Mouse (Mus musculus) ES-E14 (cell line): ENCODE results near the gene Dhx9. TPM values are rescaled to one million over a fixed set of nuclear protein-coding genes. Genes with fewer than 3 reads are reported as not detected.

ENCODE experiments used
- DNase-seq: peaks from one replicate; pipeline ENCODE4 v3.0.0-alpha.2; 2013; ENCODE audit warnings: low read depth, low spot score
- H3K27ac ChIP-seq: 2 replicates; pipeline ENCODE4 v1.5.1; 2012; ENCODE audit warnings: low read depth, mild to moderate bottlenecking, low read length, moderate library complexity, mixed read lengths; ENCODE audit not compliant: poor library complexity, insufficient read depth, severe bottlenecking
- H3K36me3 ChIP-seq: 2 replicates; pipeline ENCODE4 v1.6.1; 2012; ENCODE audit warnings: mild to moderate bottlenecking, low read length, moderate library complexity, mixed read lengths; ENCODE audit not compliant: control insufficient read depth, poor library complexity, insufficient read depth, severe bottlenecking
- H3K4me1 ChIP-seq, 2 experiments: fragments of 150-350 bp in 1 of 2; sonication (generic) in 1 of 2; 2 replicates each; pipeline ENCODE4 v1.6.1; 2012; ENCODE audit warnings: low read length in 2 of 2, mild to moderate bottlenecking in 1 of 2, mixed read lengths in 1 of 2; ENCODE audit not compliant: control insufficient read depth in 2 of 2, insufficient read depth in 2 of 2, poor library complexity in 1 of 2
- H3K4me3 ChIP-seq, 2 experiments: fragments of 150-350 bp in 1 of 2; sonication (generic) in 1 of 2; 2 replicates each; pipeline ENCODE4 v1.5.1; 2012; ENCODE audit warnings: low read length in 2 of 2, low read depth in 1 of 2, mild to moderate bottlenecking in 1 of 2, mixed read lengths in 1 of 2; ENCODE audit not compliant: insufficient read depth in 1 of 2, poor library complexity in 1 of 2, severe bottlenecking in 1 of 2
- H3K9ac ChIP-seq: 2 replicates; pipeline ENCODE4 v1.6.1; 2012; ENCODE audit warnings: low read depth, mild to moderate bottlenecking, low read length, mixed read lengths; ENCODE audit not compliant: poor library complexity, insufficient read depth, severe bottlenecking
- H3K9me3 ChIP-seq: fragments of 150-350 bp; sonication (generic); 2 replicates; pipeline ENCODE4 v1.6.1; 2012; ENCODE audit warnings: low read depth, mild to moderate bottlenecking, low read length; ENCODE audit not compliant: control insufficient read depth, insufficient read depth
- CHD2 ChIP-seq: IDR thresholded peaks from 2 replicates; pipeline ENCODE4 v1.6.1; 2014; ENCODE audit warnings: mild to moderate bottlenecking, low read depth, low read length, inconsistent platforms
- HCFC1 ChIP-seq: IDR thresholded peaks from 2 replicates; pipeline ENCODE4 v1.6.1; 2012; ENCODE audit warnings: low read length, inconsistent platforms, borderline replicate concordance; ENCODE audit not compliant: insufficient read depth
- MAFK ChIP-seq: IDR thresholded peaks from 2 replicates; pipeline ENCODE4 v1.6.1; 2014; ENCODE audit warnings: mild to moderate bottlenecking, low read depth, low read length, inconsistent platforms; ENCODE audit not compliant: insufficient read depth
- ZC3H11A ChIP-seq: IDR thresholded peaks from 2 replicates; pipeline ENCODE4 v1.6.1; 2012; ENCODE audit warnings: low read depth, mild to moderate bottlenecking, inconsistent platforms, low read length, borderline replicate concordance
- ZNF384 ChIP-seq: IDR thresholded peaks from 2 replicates; pipeline ENCODE4 v1.6.1; 2012; ENCODE audit warnings: low read depth, low read length, inconsistent platforms
- in situ Hi-C, 2 experiments: fragments of 600-800 bp; cut with MboI; formaldehyde crosslinking; loops; one replicate each; pipeline ENCODE4 v1.15.1; 2025; ENCODE audit warnings: low sequenced_read_pairs in 2 of 2, inconsistent platforms in 1 of 2; ENCODE audit not compliant: unreplicated experiment in 2 of 2
- total RNA-seq: library from RNA; depleted of rRNA; stranded (reverse); fragments of 300-350 nt; gene quantifications from 2 replicates; pipeline ENCODE4 v1.2.3, GENCODE M21; 2012

Dhx9 gene
- total RNA-seq, 1 experiment: 160 TPM

GRCm38 (mm10) chr1:153485201-153485796, 2.2 kb downstream of the Dhx9 start:
- TF ChIP-seq ZNF384: no peak
- no peak for TF ChIP-seq ZC3H11A
- no peak for TF ChIP-seq HCFC1
- TF ChIP-seq MAFK: no peak
- TF ChIP-seq CHD2: no peak
- H3K36me3 ChIP-seq: peaks cover 6% of the 10 kb centered on the region
- no peak for DNase-seq
- H3K9ac ChIP-seq: no peak overlapping the region; the same call in 1 of the 2 replicates
- no peaks in the 10 kb centered on the region for H3K9me3 ChIP-seq
- H3K27ac ChIP-seq: no peak overlapping the region
- in situ Hi-C loops: no loop called here
- peaks cover 5 to 6% of the 10 kb centered on the region in 2 experiments; a peak in 3 of 4 replicates for H3K4me1 ChIP-seq
- H3K4me3 ChIP-seq: peak overlapping the region; percentile 90 to 91

DNA sequence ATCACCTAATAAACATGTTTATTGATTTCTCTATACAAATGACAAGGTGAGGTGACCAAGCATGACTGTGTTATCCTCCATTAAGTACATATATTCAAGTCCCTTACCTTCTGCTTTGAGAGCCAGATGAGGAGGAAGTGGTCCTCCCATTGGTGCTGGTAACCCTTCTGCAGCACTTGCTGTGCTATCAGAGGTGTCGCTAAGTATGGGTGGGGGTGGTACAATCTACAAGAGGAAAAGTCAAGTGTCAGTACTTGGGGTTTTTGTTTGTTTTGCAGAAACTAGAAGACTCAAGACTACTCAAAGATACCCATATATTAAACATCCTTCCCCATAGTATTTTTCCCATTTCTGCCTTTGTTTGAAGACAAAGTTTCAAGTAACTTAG, 6.4 kb downstream of the Dhx9 start:
- Histone ChIP-seq H3K4me3 (peak overlapping the region in 1 of 2 experiments; percentile 25; a peak in 1 of 4 replicates), H3K4me1 (peaks cover 0 to 8% of the 10 kb centered on the region in 2 experiments; a peak in 1 of 4 replicates), H3K9me3 (no peaks in the 10 kb centered on the region), H3K36me3 (peaks cover 34% of the 10 kb centered on the region), H3K27ac (no peak overlapping the region), H3K9ac (no peak overlapping the region)
- TF ChIP-seq CHD2 (no peak), HCFC1 (no peak), MAFK (no peak), ZNF384 (no peak), ZC3H11A (no peak)
- in situ Hi-C loops: no loop called here
- no peak for DNase-seq

DNA sequence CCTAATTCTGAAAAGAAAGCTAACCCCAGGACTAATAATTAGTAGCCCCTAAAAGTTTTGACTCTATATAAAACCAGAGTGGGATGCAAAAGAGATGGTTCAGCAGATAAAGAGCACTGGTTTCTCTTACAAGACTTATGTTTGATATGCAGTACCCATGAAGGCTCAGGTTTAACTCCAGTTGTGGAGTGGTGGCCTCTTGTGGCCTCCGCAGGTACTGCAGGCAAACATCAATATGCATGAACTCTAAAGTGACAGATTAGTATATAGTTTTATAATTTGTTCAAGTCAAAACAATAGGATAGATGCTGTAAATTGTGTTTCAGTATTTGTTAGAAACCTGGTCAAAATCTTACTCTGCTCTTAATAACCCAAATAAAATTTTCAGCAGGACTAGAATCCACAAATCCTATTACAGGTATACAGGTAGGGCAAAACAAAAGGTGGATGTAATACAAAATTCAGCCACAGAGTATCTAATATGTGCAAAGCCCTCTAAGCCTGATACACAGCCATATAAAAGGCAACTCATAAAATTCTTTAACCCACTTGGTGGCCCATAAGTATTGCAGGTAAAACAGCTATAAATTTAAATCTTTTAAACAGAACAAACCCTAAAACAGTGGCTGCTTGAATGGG, 7.0 kb downstream of the Dhx9 start:
- no peak overlapping the region for H3K4me3 ChIP-seq
- peak; percentile 68 for DNase-seq
- no peaks in the 10 kb centered on the region for H3K9me3 ChIP-seq
- peaks cover 0 to 8% of the 10 kb centered on the region in 2 experiments; a peak in 1 of 4 replicates for H3K4me1 ChIP-seq
- H3K27ac ChIP-seq: no peak overlapping the region
- H3K9ac ChIP-seq: no peak overlapping the region
- TF ChIP-seq ZC3H11A (no peak), ZNF384 (no peak), HCFC1 (no peak), MAFK (no peak), CHD2 (no peak)
- in situ Hi-C loops: no loop called here
- H3K36me3 ChIP-seq: peaks cover 36% of the 10 kb centered on the region

DNA sequence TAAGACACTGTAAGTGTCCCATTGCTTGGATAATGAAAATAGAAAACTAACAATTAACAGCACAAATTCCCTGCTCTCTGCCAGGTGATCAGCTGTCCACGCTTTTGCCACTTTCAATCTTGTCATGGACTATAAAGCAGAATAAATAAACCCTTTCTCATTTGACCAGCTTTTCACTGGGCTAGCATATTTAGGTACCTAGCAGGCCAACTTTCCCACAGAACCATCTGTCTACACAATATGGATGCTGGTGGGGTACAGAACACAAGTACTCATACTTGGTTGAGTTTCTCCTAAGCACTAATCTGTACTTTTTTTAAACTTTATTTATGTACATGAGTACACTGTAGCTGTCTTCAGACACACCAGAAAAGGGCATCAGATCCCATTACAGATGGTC, 8.2 kb downstream of the Dhx9 start:
- Histone ChIP-seq H3K4me1 (peaks cover 0 to 8% of the 10 kb centered on the region in 2 experiments; a peak in 1 of 4 replicates), H3K27ac (no peak overlapping the region), H3K36me3 (peaks cover 42% of the 10 kb centered on the region), H3K9me3 (no peaks in the 10 kb centered on the region), H3K9ac (no peak overlapping the region), H3K4me3 (no peak overlapping the region)
- no peak for DNase-seq
- in situ Hi-C loops: no loop called here
- no peak for TF ChIP-seq HCFC1
- TF ChIP-seq CHD2: no peak
- TF ChIP-seq ZNF384: no peak
- TF ChIP-seq MAFK: no peak
- TF ChIP-seq ZC3H11A: no peak

- H3K4me3 ChIP-seq: no peak overlapping the region
- no peak overlapping the region for H3K27ac ChIP-seq
- no peak for DNase-seq
- no peak overlapping the region for H3K9ac ChIP-seq
- H3K4me1 ChIP-seq: peaks cover 0 to 2% of the 10 kb centered on the region in 2 experiments; a peak in 2 of 4 replicates
- in situ Hi-C loops: no loop called here
- H3K9me3 ChIP-seq: no peaks in the 10 kb centered on the region
- H3K36me3 ChIP-seq: peaks cover 45% of the 10 kb centered on the region
- TF ChIP-seq CHD2 (no peak), HCFC1 (no peak), ZC3H11A (no peak), ZNF384 (no peak), MAFK (no peak)
These were observed 25.7 kb downstream of the Dhx9 start for GRCm38 (mm10) chr1:153461796-153462195.
